Mouse (Mus musculus) megakaryocyte, embryonic 14.5 days (primary cell): ENCODE results near the gene Senp1. TPM values are rescaled to one million over a fixed set of nuclear protein-coding genes. Genes with fewer than 3 reads are reported as not detected.

Experiments
- H3K27me3 ChIP-seq: replicated peaks from 2 replicates; pipeline ENCODE3; 2012; ENCODE audit warnings: inconsistent platforms
- H3K36me3 ChIP-seq: replicated peaks from 2 replicates; pipeline ENCODE3; 2012; ENCODE audit warnings: low read length, inconsistent platforms, mixed read lengths
- H3K4me1 ChIP-seq: 2 replicates; pipeline ENCODE4 v1.6.1; 2012; ENCODE audit warnings: inconsistent platforms
- H3K4me3 ChIP-seq: replicated peaks from 2 replicates; pipeline ENCODE3; 2012; ENCODE audit warnings: moderate library complexity, mild to moderate bottlenecking, inconsistent platforms
- H3K9me3 ChIP-seq: 2 replicates; pipeline ENCODE4 v1.6.1; 2012; ENCODE audit warnings: inconsistent platforms
- FLI1 ChIP-seq: IDR thresholded peaks from 2 replicates; pipeline ENCODE4 v1.6.1; 2012; ENCODE audit warnings: low read length, inconsistent platforms, mixed read lengths
- GATA1 ChIP-seq: IDR thresholded peaks from 3 replicates; pipeline ENCODE4 v1.6.1; 2012; ENCODE audit warnings: mixed read lengths, low read length, inconsistent platforms, borderline replicate concordance
- polyA plus RNA-seq: library from polyadenylated mRNA; stranded (reverse); fragments of >175 nt; gene quantifications from 2 replicates; pipeline ENCODE4 v1.2.3, GENCODE M21; 2012; ENCODE audit warnings: low replicate concordance; ENCODE audit not compliant: insufficient read depth

Senp1 gene
- polyA plus RNA-seq, 1 experiment: 5.1 TPM

GRCm38 (mm10) chr15:98065881-98066280 lies 27.7 kb downstream of the Senp1 start:
- no peak overlapping the region for H3K4me3 ChIP-seq
- H3K36me3 ChIP-seq: peaks cover 97% of the 10 kb centered on the region
- no peaks in the 10 kb centered on the region for H3K27me3 ChIP-seq
- peaks cover 21% of the 10 kb centered on the region; the same call in 1 of the 2 replicates for H3K4me1 ChIP-seq
- no peak for TF ChIP-seq GATA1
- TF ChIP-seq FLI1: no peak
- H3K9me3 ChIP-seq: no peaks in the 10 kb centered on the region

GRCm38 (mm10) chr15:98055246-98055645 lies 38.3 kb downstream of the Senp1 start:
- Histone ChIP-seq H3K27me3 (no peaks in the 10 kb centered on the region), H3K9me3 (no peaks in the 10 kb centered on the region), H3K4me3 (no peak overlapping the region), H3K36me3 (peaks cover 90% of the 10 kb centered on the region), H3K4me1 (peaks cover 8% of the 10 kb centered on the region)
- no peak for TF ChIP-seq GATA1
- TF ChIP-seq FLI1: no peak

GRCm38 (mm10) chr15:98051685-98052084 lies 41.9 kb downstream of the Senp1 start:
- TF ChIP-seq GATA1 (no peak), FLI1 (no peak)
- Histone ChIP-seq H3K4me1 (peaks cover 8% of the 10 kb centered on the region), H3K9me3 (no peaks in the 10 kb centered on the region), H3K4me3 (no peak overlapping the region), H3K27me3 (no peaks in the 10 kb centered on the region), H3K36me3 (peaks cover 94% of the 10 kb centered on the region)

DNA sequence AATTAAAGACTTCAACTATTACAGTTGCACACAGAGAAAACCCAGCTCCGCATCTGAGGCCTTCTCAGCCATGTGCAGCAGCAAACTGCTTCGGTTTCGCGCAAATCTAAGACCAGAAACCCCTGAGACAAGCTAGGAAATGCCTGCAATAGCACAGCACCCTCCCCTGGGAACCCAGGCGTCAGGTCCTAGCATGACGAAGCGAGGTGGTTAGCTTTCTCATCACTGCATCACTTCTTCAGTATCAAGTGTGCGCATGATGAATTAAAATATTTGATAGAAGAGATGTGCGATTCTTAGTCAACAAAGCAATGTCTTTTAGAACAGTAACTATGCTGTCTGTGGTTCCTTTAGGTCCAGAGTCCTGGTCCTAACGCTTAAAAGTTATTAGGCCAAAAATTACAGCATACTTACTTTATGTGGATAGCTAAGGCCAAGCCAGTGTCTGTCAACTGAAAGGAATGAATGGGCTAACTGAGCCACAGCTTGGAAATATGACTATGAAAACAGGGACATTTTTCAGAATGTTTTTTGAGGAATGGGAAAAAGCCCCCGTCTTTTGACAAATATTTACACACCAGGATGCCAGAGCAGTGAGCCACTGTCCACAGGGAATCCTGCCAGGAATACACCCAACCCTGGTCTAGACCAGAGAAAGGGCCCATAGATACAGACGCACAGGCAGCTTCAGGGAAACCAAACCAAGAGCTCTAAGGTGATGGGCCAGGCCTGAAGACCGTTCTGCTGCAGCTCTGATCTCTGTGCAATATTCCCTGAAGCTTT lies 44.4 kb downstream of the Senp1 start:
- H3K36me3 ChIP-seq: peaks cover 94% of the 10 kb centered on the region
- H3K4me3 ChIP-seq: no peak overlapping the region
- H3K4me1 ChIP-seq: peaks cover 8% of the 10 kb centered on the region
- no peaks in the 10 kb centered on the region for H3K27me3 ChIP-seq
- no peak for TF ChIP-seq GATA1
- no peak for TF ChIP-seq FLI1
- H3K9me3 ChIP-seq: no peaks in the 10 kb centered on the region

DNA sequence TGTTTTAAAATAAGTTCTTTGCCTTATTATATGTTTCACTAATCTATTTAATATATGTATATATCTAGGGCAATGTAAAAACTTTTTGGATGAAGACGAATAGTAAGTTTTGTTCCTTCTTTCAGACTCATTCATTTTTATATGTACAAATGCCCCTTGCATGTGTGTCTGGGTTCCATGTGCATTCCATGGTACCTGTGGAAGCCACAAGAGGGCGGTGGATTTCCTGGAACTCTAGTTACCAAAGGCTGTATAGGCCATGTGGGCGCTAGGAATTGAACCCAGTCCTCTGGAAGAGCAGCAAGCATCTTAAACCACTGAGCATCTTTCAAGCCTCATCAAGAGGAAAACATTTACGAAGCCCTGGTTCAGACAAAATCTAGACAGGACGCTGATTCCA lies 49.2 kb downstream of the Senp1 start:
- H3K9me3 ChIP-seq: no peaks in the 10 kb centered on the region
- H3K4me1 ChIP-seq: no peaks in the 10 kb centered on the region; the same call in 1 of the 2 replicates
- H3K4me3 ChIP-seq: no peak overlapping the region
- H3K36me3 ChIP-seq: peaks cover 98% of the 10 kb centered on the region
- no peaks in the 10 kb centered on the region for H3K27me3 ChIP-seq
- no peak for TF ChIP-seq GATA1
- no peak for TF ChIP-seq FLI1

GRCm38 (mm10) chr15:98043967-98044366 lies 49.6 kb downstream of the Senp1 start:
- no peaks in the 10 kb centered on the region for H3K27me3 ChIP-seq
- TF ChIP-seq FLI1 (no peak), GATA1 (no peak)
- H3K4me1 ChIP-seq: no peaks in the 10 kb centered on the region; the same call in 1 of the 2 replicates
- H3K4me3 ChIP-seq: no peak overlapping the region
- H3K9me3 ChIP-seq: no peaks in the 10 kb centered on the region
- peaks cover 98% of the 10 kb centered on the region for H3K36me3 ChIP-seq

- H3K36me3 ChIP-seq: peaks cover 96% of the 10 kb centered on the region
- H3K4me1 ChIP-seq: no peaks in the 10 kb centered on the region; the same call in 1 of the 2 replicates
- no peak for TF ChIP-seq GATA1
- no peak for TF ChIP-seq FLI1
- no peaks in the 10 kb centered on the region for H3K9me3 ChIP-seq
- H3K27me3 ChIP-seq: no peaks in the 10 kb centered on the region
- H3K4me3 ChIP-seq: no peak overlapping the region
Measured at GRCm38 (mm10) chr15:98042508-98042907, 51.0 kb downstream of the Senp1 start.

- H3K27me3 ChIP-seq: no peaks in the 10 kb centered on the region
- H3K36me3 ChIP-seq: peaks cover 90% of the 10 kb centered on the region
- TF ChIP-seq FLI1 (no peak), GATA1 (no peak)
- peak overlapping the region; percentile 19 for H3K4me3 ChIP-seq
- no peaks in the 10 kb centered on the region for H3K9me3 ChIP-seq
- no peaks in the 10 kb centered on the region; the same call in 1 of the 2 replicates for H3K4me1 ChIP-seq
Measured at GRCm38 (mm10) chr15:98039682-98040081, 53.9 kb downstream of the Senp1 start.

GRCm38 (mm10) chr15:98036578-98036977 lies 57.0 kb downstream of the Senp1 start:
- no peak for TF ChIP-seq GATA1
- no peak for TF ChIP-seq FLI1
- no peak overlapping the region for H3K4me3 ChIP-seq
- H3K9me3 ChIP-seq: no peaks in the 10 kb centered on the region
- peaks cover 10% of the 10 kb centered on the region for H3K27me3 ChIP-seq
- H3K4me1 ChIP-seq: no peaks in the 10 kb centered on the region; the same call in 1 of the 2 replicates
- peaks cover 59% of the 10 kb centered on the region for H3K36me3 ChIP-seq

DNA sequence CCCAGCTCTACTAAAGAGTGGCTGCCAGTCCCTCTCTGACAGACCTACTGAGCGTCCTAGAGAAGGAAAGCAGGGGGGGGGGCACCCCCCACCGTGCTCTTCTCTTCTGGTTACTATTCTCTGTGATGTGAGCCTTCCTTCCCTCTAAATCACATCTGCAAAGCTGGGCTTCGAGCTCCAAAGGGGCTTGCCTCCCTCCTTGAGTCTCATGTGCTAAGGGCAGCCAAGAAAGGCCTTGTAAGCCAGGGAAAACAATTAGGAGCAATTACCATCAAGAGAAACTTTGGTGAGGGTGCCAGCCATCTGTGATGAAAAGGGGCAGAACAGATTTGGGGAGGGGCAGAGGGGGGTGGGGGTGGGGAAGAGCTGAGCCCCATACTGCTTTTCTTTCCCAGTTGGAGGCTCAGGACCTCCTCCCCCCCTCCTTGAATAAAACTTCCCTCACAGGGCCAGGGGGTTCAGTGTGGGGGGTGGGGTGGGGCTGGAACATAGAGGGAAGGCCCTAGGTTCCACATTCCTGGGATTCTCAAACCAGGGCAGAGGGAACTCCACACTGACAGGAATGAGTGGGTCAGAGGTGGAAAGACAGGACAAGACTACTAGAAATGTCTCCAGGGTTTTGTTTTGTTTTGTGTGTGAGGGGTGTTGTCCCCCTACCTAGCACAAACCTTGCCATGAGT lies 58.3 kb downstream of the Senp1 start:
- Histone ChIP-seq H3K27me3 (peaks cover 15% of the 10 kb centered on the region), H3K9me3 (no peaks in the 10 kb centered on the region), H3K4me1 (no peaks in the 10 kb centered on the region; the same call in 1 of the 2 replicates), H3K36me3 (peaks cover 45% of the 10 kb centered on the region), H3K4me3 (no peak overlapping the region)
- no peak for TF ChIP-seq FLI1
- no peak for TF ChIP-seq GATA1
